Mouse (Mus musculus) testis, adult 2 months (tissue): Measurements from ENCODE around the gene Clic6.

Experiments
- CTCF ChIP-seq: fragments of 200-500 bp; IDR thresholded peaks from 2 replicates; pipeline ENCODE4 v1.5.1; 2012; ENCODE audit warnings: low read depth, mild to moderate bottlenecking, inconsistent platforms, low read length, moderate library complexity; ENCODE audit not compliant: control insufficient read depth, insufficient read depth, insufficient replicate concordance
- POLR2A ChIP-seq: fragments of 200-500 bp; IDR thresholded peaks from 2 replicates; pipeline ENCODE4 v1.6.1; 2012; ENCODE audit warnings: low read depth, mild to moderate bottlenecking, inconsistent platforms, low read length, moderate library complexity; ENCODE audit not compliant: control insufficient read depth

DNA sequence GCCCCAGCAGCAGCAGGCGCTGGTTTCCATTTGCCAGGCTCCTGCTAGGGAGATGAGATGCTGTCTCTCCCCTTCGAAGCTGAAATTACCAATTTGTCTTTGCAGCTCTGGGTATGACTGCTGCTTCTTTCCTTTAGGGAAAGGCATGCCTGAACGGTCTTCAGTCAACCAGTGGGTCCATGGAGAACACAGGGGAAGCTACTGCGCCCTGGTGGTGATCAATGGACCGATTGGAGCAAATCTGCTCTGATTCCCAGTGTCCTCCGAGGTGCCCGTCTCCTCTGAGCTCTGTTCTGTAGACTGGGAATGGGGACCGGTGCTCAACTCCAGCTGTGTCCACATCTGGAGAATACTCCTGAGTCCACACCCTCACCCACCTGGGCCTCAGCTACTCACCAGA, 30.0 kb upstream of the Clic6 start:
- TF ChIP-seq CTCF (no peak), POLR2A (no peak)
